Mouse (Mus musculus) lung, embryonic 16.5 days (tissue): ENCODE results near the gene Adamtsl1. TPM values are rescaled to one million over a fixed set of nuclear protein-coding genes. Genes with fewer than 3 reads are reported as not detected.

ENCODE experiments used
- ATAC-seq: fragments of 200-750 bp; cut with Nextera tagmentation; 2 replicates; pipeline ENCODE4 v1.8.0; 2017; ENCODE audit warnings: low read depth, mild to moderate bottlenecking, moderate library complexity
- H3K27ac ChIP-seq: fragments of 300-500 bp; sonication (generic); 2 replicates; pipeline ENCODE4 v1.5.1; 2014; ENCODE audit warnings: mild to moderate bottlenecking, control low read depth, low read length
- H3K27me3 ChIP-seq: fragments of 300-500 bp; sonication (generic); 2 replicates; pipeline ENCODE4 v1.6.1; 2014; ENCODE audit warnings: low read depth, low read length, mixed read lengths; ENCODE audit not compliant: control insufficient read depth, insufficient read depth
- H3K36me3 ChIP-seq: fragments of 300-500 bp; sonication (generic); 2 replicates; pipeline ENCODE4 v1.6.1; 2014; ENCODE audit warnings: low read length; ENCODE audit not compliant: control insufficient read depth, insufficient read depth
- H3K4me1 ChIP-seq: fragments of 300-500 bp; sonication (generic); replicated peaks from 2 replicates; pipeline ENCODE4 v1.6.1; 2014; ENCODE audit warnings: low read length, mixed read lengths; ENCODE audit not compliant: control insufficient read depth, insufficient read depth
- H3K4me2 ChIP-seq: fragments of 300-500 bp; sonication (generic); 2 replicates; pipeline ENCODE4 v1.6.1; 2014; ENCODE audit warnings: low read depth, low read length, control low read depth
- H3K4me3 ChIP-seq: fragments of 300-500 bp; sonication (generic); 2 replicates; pipeline ENCODE4 v1.5.1; 2014; ENCODE audit warnings: mild to moderate bottlenecking, low read length, control low read depth
- H3K9ac ChIP-seq: fragments of 300-500 bp; sonication (generic); 2 replicates; pipeline ENCODE4 v1.6.1; 2014; ENCODE audit warnings: low read length, control low read depth
- H3K9me3 ChIP-seq: fragments of 300-500 bp; sonication (generic); 2 replicates; pipeline ENCODE4 v1.6.1; 2016; ENCODE audit warnings: low read length; ENCODE audit not compliant: control insufficient read depth
- WGBS: fragments of 180-500 bp; shearing (Covaris S2); extraction: QIAGEN DNeasy Blood & Tissue Kit; methylation state at CpG from one replicate; pipeline ENCODE4 v1.1.7; 2014; 5-methylcytosine and 5-hydroxymethylcytosine counted together
- polyA plus RNA-seq: library from polyadenylated mRNA; unstranded; fragments of >200 nt; fragmentation: Nextera tagmentation; extraction: Ambion mirVana; gene quantifications from 2 replicates; pipeline ENCODE4 v1.2.1, GENCODE M21; 2015

Gene Adamtsl1
- polyA plus RNA-seq, 1 experiment from 2014 or later, result 16.9 TPM

- Histone ChIP-seq H3K9me3 (no peaks in the 10 kb centered on the region), H3K4me3 (no peak overlapping the region), H3K27me3 (no peaks in the 10 kb centered on the region), H3K4me2 (no peak overlapping the region), H3K36me3 (no peaks in the 10 kb centered on the region), H3K9ac (no peak overlapping the region), H3K27ac (no peak overlapping the region), H3K4me1 (no peaks in the 10 kb centered on the region)
- no peak for ATAC-seq
- 83% methylated on average over 5 of the region's 5 CpGs for WGBS
Measured at GRCm38 (mm10) chr4:85618746-85619145, 104.8 kb downstream of the Adamtsl1 start.

- Histone ChIP-seq H3K36me3 (no peaks in the 10 kb centered on the region), H3K4me2 (no peak overlapping the region), H3K9me3 (no peaks in the 10 kb centered on the region), H3K4me3 (no peak overlapping the region), H3K4me1 (no peaks in the 10 kb centered on the region), H3K27ac (no peak overlapping the region), H3K9ac (no peak overlapping the region), H3K27me3 (no peaks in the 10 kb centered on the region)
- ATAC-seq, result no peak
- WGBS, result 71% methylated on average over 3 of the region's 3 CpGs
Measured at GRCm38 (mm10) chr4:85619261-85619660, 105.3 kb downstream of the Adamtsl1 start.

- no peaks in the 10 kb centered on the region for H3K9me3 ChIP-seq
- WGBS, result 40% methylated on average over 7 of the region's 7 CpGs
- no peak overlapping the region for H3K9ac ChIP-seq
- H3K27ac ChIP-seq, result no peak overlapping the region
- no peak for ATAC-seq
- no peaks in the 10 kb centered on the region for H3K27me3 ChIP-seq
- H3K4me1 ChIP-seq, result 0 out of 2 replicates have a peak, but pooled peaks cover 8% of the 10 kb centered on the region
- H3K36me3 ChIP-seq, result no peaks in the 10 kb centered on the region
- H3K4me3 ChIP-seq, result no peak overlapping the region
- 0 out of 2 replicates have a peak overlapping the region, but pooled peaks have one; percentile 13 for H3K4me2 ChIP-seq
Measured at GRCm38 (mm10) chr4:85629381-85629780, 115.4 kb downstream of the Adamtsl1 start.

- Histone ChIP-seq H3K27me3 (no peaks in the 10 kb centered on the region), H3K4me2 (no peak overlapping the region), H3K4me1 (0 out of 2 replicates have a peak, but pooled peaks cover 10% of the 10 kb centered on the region), H3K9me3 (no peaks in the 10 kb centered on the region), H3K4me3 (no peak overlapping the region), H3K9ac (no peak overlapping the region), H3K27ac (no peak overlapping the region; the same call in 1 of the 2 replicates), H3K36me3 (no peaks in the 10 kb centered on the region)
- no peak for ATAC-seq
- 86% methylated on average over 5 of the region's 5 CpGs for WGBS
Measured at GRCm38 (mm10) chr4:85669271-85669670, 155.3 kb downstream of the Adamtsl1 start.

GRCm38 (mm10) chr4:85669735-85670134, 155.8 kb downstream of the Adamtsl1 start:
- H3K27me3 ChIP-seq, result no peaks in the 10 kb centered on the region
- no peaks in the 10 kb centered on the region for H3K36me3 ChIP-seq
- H3K27ac ChIP-seq, result no peak overlapping the region; the same call in 1 of the 2 replicates
- no peak overlapping the region for H3K9ac ChIP-seq
- no peaks in the 10 kb centered on the region for H3K9me3 ChIP-seq
- WGBS, result 41% methylated on average over 1 of the region's 1 CpGs
- no peak overlapping the region for H3K4me3 ChIP-seq
- 0 out of 2 replicates have a peak, but pooled peaks cover 10% of the 10 kb centered on the region for H3K4me1 ChIP-seq
- H3K4me2 ChIP-seq, result no peak overlapping the region
- ATAC-seq, result peak; percentile 12; the same call in 1 of the 2 replicates

- ATAC-seq, result peak; percentile 23; the same call in 1 of the 2 replicates
- 16% methylated on average over 4 of the region's 4 CpGs for WGBS
Measured at GRCm38 (mm10) chr4:85672290-85672689, 158.3 kb downstream of the Adamtsl1 start.

GRCm38 (mm10) chr4:85677621-85678020, 163.6 kb downstream of the Adamtsl1 start:
- H3K9me3 ChIP-seq, result no peaks in the 10 kb centered on the region
- no peak overlapping the region for H3K9ac ChIP-seq
- no peaks in the 10 kb centered on the region for H3K4me1 ChIP-seq
- no peaks in the 10 kb centered on the region for H3K27me3 ChIP-seq
- no peak overlapping the region for H3K4me2 ChIP-seq
- no peak for ATAC-seq
- H3K36me3 ChIP-seq, result no peaks in the 10 kb centered on the region
- 40% methylated on average over 1 of the region's 1 CpGs for WGBS
- H3K27ac ChIP-seq, result no peak overlapping the region
- no peak overlapping the region for H3K4me3 ChIP-seq

More at GRCm38 (mm10) chr4:85672290-85672689, 158.3 kb downstream of the Adamtsl1 start:
- Histone ChIP-seq H3K4me3 (no peak overlapping the region), H3K27ac (no peak overlapping the region), H3K27me3 (no peaks in the 10 kb centered on the region), H3K4me1 (0 out of 2 replicates have a peak, but pooled peaks cover 10% of the 10 kb centered on the region), H3K36me3 (no peaks in the 10 kb centered on the region), H3K9ac (no peak overlapping the region), H3K9me3 (no peaks in the 10 kb centered on the region), H3K4me2 (no peak overlapping the region)

GRCm38 (mm10) chr4:85686160-85686559, 172.2 kb downstream of the Adamtsl1 start:
- Histone ChIP-seq H3K27me3 (no peaks in the 10 kb centered on the region), H3K9me3 (no peaks in the 10 kb centered on the region), H3K4me1 (no peaks in the 10 kb centered on the region; the same call in 1 of the 2 replicates), H3K4me2 (no peak overlapping the region), H3K4me3 (no peak overlapping the region), H3K36me3 (no peaks in the 10 kb centered on the region), H3K9ac (no peak overlapping the region), H3K27ac (no peak overlapping the region)
- peak; percentile 51; the same call in 1 of the 2 replicates for ATAC-seq
- WGBS, result 42% methylated on average over 4 of the region's 4 CpGs

GRCm38 (mm10) chr4:85695237-85695636, 181.3 kb downstream of the Adamtsl1 start:
- H3K36me3 ChIP-seq, result no peaks in the 10 kb centered on the region
- no peak overlapping the region for H3K4me3 ChIP-seq
- no peak overlapping the region for H3K9ac ChIP-seq
- H3K4me2 ChIP-seq, result no peak overlapping the region
- H3K4me1 ChIP-seq, result no peaks in the 10 kb centered on the region; the same call in 1 of the 2 replicates
- no peak overlapping the region for H3K27ac ChIP-seq
- H3K9me3 ChIP-seq, result peaks cover 2% of the 10 kb centered on the region; the same call in 1 of the 2 replicates
- no peak for ATAC-seq
- 50% methylated on average over 1 of the region's 1 CpGs for whole genome bisulfite sequencing
- H3K27me3 ChIP-seq, result no peaks in the 10 kb centered on the region
